Mouse (Mus musculus): ENCODE data around the gene Cacna2d3.

Gene Cacna2d3

DNA sequence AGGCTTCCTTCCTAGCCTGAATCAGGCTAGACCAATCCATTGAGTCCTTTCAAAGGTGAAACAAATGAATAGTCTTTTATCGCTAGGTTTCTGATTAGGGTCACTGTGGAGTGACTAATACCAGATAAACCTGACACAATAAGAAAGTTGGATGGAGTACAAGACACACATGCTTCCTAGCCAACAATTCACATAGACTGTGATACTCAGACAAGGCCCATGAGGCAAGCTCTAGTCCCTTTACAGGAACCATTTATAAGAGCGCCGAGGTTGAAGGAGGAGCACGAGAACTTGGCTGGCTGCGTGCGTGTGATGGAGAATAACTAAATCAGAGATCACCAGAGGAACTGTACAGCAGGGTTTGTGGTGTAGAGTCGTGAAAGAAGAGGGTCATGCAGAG, 584.0 kb downstream of the Cacna2d3 start:
- DNase-seq = no peak

DNA sequence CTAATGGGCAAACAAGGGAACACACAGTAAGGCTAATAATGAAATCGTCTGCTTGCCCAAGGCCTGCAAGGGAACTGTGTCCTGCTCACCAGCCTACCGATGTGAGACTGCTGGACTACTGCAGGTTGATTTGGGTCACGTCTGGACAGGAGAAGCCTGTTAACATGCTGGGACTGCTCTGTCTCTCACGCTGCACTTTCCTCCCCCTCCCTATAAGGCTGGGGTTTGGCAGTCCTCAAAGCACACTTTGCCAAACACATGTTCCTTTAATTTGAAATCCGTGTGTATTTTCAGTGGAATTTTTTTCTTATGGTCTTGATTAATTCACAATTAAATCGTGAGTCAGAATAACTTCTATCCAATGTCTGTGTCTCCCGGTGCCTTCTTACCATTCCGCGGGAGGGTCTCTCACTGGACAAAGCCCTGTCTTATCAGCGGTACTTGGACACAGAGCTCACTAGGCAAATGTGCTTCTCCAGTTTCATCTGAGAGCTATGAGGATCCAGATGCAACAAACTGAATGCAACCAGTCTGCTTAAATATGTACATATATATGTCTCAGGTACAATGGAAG, 584.6 kb downstream of the Cacna2d3 start:
- DNase-seq = no peak

DNA sequence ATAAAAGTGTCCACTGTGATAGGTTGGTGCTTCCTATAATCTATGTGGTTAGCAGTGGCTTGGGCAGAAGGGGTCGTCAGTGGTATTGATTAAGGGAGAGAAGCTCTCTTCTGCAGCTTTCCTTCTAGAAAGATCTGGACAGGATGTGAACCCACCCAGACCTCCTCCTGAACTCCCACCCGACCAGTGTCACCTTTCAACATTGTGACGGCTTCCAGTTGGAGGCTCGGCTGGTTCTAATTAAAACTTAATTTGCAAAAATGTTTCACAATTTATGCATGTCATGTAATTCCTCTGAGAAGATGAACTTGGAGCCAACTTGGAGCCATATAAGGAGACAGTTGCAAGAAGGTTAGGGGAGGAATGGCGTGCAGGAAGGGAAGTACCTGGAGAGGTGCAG, 586.8 kb downstream of the Cacna2d3 start:
- DNase-seq = no peak

DNA sequence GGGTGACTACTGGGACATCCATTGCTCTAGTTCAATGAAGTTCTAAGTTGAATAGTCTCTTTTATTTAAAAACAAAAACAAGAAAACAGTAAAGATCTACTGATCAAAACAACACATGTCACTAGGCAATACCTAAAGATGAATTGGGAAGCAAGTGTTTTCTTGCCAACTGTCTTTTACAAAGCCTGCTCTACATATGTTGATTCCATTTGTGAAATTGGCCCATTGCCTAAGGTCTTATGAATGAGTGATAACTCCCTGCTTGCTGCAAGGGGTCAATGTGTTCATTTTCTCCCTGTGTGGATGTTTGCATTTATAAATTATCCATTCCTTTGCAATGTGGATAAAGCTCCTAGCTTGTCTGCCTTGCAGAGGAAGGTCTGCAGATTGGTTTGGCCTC, 591.2 kb downstream of the Cacna2d3 start:
- no peak for DNase-seq

DNA sequence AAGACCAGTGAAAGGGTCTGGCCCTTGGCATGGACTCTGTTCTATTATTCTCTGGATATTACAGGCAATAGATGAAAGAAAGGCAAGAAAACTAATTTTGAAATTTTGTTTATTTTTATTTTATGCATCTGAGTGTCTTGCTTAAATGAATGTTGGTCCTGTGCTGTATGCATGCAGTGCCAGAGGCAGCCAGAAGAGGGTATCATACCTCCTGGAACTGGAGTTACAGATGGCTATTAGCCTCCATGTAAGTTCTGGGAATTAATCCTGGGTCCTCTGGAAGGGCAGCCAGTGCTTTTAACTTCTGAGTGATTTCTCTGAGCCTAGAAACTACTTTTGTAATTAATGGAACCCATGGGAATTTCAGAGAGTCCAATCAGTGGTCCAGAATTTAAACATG, 597.8 kb downstream of the Cacna2d3 start:
- no peak for DNase-seq

DNA sequence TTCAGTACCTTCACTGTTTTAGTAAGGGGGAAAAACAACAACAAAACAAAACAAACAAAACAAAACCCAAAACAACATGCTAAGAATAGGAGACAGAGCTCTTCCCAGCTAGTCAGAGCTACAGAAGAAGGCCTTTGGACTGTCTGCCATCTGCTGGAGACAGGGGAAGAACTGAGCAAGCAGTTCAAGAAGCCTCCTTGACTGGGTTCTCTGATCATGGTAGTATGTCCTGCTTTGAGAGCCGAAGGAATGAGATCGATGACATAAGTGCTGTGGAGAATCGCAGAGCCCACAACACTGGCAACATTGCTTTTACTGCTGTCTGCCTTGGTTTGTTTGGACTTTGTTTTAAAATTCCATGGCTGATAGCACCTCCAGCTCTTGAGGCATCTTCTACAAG, 598.9 kb downstream of the Cacna2d3 start:
- DNase-seq = no peak

DNA sequence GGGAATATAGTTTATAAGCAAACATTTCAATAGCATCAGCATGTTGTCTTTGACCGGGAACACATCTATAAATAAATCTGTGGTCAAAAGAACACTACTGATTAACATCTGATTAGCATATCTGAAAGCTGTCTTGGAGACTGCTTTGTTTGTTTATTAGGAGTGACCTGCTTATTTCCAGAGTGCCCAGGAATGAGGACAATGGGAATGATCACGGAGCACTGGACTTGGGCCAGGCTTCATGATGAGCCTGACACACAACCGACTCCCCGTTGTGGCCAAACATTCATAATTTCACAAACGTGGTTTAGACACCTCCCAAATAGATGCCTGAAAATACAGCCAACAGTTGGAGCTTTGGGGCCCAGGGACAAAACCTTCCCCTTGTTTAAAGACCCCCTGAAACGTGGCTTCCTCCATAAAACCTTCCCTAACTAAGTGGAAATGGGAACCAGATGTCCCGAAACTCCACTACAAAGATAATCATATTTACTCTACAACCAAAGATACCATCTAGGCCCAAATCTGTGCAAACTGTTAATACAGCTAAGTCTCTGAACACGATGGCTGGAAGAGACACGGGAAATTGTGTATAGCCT, 607.7 kb downstream of the Cacna2d3 start:
- DNase-seq = no peak

DNA sequence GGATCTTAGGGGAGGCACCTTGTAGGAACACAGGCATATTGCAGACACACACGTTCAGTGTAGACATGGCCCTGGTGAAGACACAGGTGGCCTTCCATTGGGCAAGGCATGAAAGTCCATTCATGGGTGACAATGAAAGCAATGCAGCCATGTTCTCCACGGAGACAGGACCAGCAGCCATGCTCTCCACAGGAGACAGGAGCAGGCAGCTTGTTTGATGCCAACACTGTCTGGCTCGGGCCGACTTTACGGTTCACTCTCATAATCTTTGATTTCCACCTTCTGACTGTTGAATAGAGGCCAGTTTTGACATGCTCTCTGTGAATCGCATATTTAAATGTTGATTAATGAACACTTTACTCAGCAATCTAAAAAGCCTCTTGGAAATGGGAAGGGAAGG, 610.0 kb downstream of the Cacna2d3 start:
- DNase-seq = peak; percentile 7

DNA sequence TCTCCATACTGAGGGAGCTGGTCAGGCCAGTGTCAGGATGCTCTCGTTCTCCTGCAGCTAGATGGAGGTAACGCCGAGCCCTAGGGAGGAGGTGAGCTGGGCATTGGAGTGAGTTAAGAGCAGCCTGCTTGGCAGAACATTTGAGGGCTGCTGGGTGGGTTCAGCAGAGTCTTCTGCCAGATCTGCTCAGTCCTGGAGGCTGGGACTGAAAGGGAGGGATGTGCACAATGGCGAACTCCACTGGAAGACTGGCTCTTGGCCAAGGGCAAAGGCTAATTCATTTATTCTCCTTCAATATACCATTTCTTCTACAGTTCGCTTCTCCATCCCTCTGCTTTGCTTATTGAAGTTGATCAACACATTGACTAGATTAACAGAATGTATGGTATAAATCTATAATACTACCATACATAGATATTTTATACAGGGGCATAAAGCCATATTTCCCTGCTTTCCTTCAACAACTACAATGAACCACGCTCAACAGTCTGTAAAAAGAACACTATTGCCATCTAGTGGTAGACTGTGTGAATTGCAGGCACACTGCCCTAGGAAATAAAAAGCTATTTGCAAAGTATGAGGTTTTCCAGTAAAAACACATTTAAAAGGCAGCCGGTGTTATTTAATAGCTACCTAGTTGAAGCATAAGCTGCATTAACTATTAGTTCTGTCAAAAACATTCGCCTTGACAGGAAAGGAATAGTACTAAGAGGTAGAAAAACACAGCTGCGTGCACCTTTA, 611.1 kb downstream of the Cacna2d3 start:
- no peak for DNase-seq

DNA sequence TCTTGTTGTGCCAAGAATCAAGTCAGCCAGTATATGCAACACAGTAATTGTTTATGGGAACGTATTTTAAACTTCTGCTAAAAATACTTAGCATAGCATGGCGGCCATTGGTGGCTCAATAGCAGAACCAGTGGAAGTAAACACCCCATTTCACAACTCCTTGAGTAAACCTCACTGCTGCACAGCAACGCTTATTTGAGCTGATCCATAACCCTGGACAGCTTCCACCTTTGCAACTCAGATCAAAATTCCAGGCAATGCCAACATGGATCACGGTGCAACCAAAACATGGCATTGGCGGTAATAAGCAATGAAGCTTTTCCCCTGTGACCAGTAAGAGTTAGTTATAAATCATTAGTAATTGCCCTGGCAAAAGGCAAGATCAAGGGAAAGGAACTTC, 614.2 kb downstream of the Cacna2d3 start:
- no peak for DNase-seq

DNA sequence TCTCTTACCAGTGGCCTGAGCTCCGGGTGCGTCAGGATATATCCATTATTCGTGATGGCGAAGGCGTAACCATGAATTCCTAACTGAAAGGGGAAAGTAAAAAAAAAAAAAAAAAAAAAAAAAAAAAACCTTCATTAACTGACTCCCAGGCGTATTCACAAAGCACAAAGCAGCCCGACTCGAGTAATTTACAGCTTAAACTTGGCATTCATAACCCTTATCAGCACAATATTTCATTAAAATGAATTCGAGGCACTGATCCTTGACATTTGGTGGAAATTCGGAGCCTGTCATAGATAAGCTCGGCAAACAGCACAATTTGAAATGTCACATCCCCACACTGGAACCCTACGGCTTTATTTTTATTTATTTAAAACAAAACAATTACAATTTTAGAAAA, 623.9 kb downstream of the Cacna2d3 start:
- no peak for DNase-seq

DNA sequence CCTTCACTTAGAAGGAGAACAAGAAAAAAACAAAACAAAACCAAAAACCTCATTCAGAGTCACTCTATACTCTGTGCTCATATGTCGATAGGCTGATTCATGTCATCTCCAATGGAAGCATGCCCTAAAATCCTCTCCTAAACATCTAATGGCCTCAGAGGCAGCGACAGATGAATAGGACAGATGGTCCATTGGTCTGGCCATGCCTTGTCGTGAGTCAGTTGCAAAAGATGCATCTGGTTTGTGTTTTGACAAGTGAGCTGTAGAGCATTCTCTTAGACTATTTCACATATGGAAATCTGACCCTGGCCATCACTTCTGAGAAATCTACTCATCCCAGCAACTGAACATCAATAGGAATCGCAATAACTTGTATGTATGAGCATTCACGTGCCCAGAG, 626.2 kb downstream of the Cacna2d3 start:
- DNase-seq = no peak

DNA sequence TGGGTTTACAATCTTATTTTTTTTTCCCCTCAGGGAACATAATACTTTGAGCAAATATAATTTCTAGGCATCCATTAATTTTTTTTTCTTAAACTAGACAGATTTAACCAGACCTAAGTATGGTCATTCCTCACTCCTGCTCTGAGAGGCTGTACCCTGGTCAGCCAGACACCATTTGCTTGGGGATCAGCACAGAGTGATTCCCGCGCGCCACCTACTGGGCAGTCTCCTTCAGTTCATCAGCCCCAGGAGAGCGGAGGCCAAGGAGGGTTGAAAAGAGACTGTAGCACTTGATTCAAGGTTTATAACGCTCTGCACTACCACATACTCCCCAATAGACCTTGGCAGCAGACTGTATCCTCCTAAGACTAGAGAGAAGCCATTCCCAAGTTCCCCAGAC, 631.6 kb downstream of the Cacna2d3 start:
- DNase-seq = peak; percentile 45

DNA sequence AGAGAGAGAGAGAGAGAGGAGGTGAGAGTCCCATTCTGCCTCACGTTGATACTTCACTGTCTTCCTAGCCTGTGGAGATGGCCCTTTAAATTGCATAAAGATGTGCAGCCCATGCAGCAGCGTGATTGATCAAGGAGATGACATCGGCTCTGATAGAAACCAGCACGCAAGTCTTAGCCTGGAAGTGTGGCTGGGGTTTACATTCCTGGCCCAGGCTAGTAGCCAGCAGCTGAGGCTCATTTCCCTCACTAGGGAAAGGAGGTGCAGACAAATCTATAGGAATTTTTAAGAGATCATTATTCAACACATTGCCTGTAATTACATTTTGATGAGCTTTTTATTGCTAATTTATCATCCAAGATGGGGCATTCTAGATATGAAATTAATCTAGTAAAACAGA, 635.1 kb downstream of the Cacna2d3 start:
- DNase-seq = no peak

DNA sequence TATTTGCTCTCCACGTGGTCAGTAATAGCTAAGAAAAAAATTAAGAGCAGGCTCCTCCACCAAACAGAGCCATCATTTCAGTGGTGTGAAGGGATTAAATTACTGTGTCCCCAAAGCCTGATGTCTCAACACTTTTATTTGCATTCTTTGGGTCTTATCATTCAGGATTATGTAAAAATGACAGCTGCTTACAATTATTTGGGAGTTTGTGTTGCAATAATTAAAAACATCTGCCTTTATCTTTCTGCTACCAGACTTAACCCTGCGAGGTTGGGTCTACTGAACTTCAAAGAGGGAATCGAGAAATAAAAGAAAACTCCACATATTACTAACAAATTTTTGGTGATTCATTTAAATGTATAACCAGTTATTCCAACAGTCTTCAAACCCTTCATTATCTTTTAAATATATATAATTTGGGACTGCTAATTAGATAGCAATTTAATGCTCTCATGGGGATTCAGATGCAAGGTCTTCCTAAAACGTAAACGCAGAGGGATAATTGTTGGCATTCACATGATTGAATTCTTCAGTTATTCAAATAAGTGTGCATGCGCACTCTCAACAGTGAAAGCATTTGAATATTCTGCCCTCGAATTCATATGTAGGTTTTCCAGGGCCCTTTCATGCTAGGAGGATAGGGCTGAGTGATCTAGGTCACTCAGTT, 636.0 kb downstream of the Cacna2d3 start:
- DNase-seq = no peak

DNA sequence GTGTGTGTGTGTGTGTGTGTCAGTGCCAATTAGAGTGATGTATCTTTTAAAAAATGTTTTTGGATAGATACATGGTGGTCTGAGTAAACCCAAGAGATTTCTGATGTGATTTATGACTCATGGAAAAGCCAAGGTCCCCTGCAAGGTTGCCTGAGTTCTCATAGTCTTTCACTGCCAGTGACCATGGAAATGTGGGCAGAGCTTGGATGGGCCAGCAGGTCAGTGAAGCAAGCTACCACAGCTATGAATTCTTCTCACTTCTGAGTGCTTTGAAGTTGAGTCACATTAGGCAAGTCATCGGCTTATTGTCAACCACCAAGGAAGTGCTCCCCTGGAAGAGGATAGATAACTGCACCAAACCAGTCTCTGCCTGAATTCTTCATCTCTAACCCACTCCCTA, 639.5 kb downstream of the Cacna2d3 start:
- no peak for DNase-seq

DNA sequence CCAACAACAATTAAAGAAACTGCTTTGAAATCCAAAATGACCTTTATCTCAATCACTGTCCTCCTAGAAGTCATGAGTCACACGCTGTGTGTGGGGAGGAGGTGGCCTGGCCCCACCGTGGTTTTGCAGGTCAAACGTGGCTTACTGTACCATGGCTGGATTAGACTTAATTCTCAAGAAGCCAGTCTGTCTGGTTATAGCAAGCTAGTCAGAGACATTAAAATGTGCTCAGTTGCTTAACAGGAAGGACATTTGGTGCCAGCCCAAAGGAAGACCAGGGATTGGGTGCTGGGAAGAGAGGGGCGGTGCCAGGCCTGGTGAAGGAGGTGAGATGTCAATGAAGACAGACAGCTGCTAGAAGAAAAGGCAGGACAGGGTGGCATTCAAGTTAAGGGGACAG, 641.0 kb downstream of the Cacna2d3 start:
- DNase-seq = no peak

DNA sequence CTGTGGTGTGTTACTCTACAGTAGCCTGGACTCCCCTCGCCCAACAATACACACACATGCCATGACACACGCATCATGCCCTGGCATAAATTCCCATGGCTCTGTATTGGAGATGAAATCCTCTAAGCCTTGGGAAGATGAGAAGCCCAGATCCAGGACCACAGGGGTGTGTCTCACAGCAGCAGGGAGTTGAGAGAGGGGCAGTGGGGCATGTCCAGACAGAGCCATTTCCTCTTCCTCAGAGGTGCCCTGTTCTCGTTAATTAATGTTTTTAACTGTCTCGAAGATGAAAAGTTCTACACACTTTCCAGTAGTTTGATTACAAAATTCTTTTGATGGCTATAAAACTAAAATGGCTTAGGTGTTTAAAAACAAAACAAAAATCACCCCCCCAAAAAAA, 641.4 kb downstream of the Cacna2d3 start:
- DNase-seq = no peak

DNA sequence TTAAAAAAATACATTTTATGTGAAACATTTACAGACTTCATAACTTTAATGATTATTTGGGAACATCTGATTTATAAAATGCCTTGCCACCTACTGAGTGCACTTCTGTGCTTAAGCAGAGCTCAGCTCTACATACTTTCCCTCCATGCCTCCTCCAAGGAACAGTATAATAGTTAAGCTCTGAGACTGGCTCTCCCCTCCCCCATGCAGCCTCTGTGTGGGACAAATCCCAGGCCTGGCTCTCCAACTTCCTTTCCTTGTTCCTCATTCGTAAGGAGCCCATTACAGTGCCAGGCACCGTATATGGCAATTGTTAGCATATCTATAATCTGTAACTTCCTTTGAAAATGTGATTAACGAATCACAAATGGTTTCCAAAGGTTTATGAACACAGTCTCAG, 644.2 kb downstream of the Cacna2d3 start:
- no peak for DNase-seq

DNA sequence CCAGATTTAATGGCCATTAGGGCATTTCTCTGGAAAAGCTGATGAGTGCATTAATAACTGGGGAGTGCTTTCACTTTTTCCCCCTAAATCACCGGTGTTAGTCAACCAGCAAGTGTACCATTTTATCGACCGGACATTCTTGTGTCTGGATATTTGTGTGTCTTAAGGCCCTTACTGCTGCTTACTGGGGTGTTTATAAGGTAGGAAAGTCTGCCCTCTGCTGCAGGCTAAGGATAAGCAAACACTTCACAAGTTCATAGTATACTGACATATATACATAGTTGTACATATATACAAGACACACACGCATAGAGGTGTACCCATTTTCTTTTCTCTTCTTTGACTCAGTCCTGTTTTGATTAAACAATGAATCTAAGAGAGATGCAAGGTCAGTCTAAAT, 647.9 kb downstream of the Cacna2d3 start:
- no peak for DNase-seq

DNA sequence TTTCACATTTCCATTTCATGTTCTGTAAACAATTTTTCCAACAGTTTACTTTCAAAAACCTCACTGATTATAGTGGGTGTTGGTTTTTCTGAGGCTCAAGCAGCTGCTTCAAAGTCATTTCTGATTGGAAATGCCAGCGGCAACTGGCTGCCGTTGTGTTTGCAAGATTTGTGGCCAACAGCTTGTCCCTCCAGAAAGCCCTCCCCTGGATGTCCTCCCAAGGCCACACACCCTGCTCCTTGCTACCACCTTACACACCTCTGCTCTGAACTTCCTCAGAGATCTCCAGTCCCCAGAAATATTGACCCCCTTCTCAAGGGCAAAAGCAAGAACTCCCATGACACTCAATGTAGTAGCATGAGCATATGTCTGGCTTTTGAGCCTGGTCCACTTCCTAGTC, 659.0 kb downstream of the Cacna2d3 start:
- DNase-seq = no peak

DNA sequence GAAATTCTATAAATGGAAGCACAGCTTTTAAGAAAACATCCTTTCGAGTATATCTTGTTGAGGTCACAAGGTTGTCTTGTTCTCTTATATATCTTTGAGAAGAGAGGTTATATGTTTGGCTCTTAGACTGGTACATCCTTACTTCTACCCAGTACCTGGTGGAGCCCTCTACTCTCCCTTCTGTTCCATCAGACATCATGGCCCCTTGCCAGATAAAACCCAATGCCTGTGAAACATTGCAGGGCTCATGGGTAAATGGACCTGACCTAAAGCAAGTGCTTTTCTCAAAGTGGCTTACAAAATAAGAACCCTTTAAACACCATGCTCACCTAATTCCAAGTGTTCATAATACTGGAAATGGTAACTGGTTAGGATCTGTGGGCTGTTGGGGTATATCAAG, 660.2 kb downstream of the Cacna2d3 start:
- DNase-seq = no peak

DNA sequence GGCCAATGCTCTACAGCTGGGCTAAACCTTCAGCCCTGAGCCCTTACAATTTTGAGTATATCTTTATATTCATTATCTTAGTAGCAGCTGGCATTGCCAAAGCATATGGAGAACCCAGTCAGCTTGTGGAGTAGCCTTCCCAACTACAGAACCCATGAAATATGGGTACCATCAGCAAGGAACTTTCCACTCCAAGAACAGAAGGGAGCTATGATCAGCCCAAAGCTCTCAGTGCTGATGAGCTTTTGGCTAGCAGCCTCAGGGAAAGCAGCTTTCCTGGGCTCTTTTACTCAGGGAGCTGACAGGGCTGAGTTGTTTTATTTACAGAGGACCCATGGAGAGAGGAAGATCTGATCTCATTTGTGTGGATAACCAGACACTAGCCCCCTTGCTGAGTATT, 661.0 kb downstream of the Cacna2d3 start:
- no peak for DNase-seq
